Mouse (Mus musculus): ENCODE results near the gene Nipal1. TPM values are rescaled to one million over a fixed set of nuclear protein-coding genes. Genes with fewer than 3 reads are reported as not detected.

Nipal1 gene
- 5.1 TPM for total RNA-seq (2023)

DNA sequence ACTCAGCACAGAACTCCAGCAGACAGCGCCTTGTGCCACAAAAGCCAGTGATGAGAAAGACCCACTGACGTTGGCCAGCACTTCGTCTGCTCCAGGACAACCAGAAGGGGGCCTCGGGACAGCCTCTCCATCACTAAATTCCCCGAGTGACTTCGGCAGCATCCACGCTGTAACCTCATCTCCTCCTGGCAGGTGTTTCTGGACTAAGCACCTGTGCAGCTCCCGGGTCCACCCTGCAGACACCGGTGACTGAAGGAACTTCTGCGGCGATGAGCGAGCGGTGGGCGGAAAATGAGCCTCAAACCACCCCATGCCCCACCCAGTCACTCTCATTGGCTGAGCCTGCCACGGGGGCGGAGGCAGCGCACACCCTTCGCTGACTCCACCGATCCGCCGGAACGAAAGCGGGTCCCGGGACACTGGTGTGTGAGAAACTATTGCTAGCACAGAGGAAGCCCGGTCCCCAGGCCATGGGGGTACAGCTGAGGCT, at the start of gene Nipal1:
TSS of gene Nipal1 (plus strand) at position 378 of the 490 bp plus-strand sequence.

DNA sequence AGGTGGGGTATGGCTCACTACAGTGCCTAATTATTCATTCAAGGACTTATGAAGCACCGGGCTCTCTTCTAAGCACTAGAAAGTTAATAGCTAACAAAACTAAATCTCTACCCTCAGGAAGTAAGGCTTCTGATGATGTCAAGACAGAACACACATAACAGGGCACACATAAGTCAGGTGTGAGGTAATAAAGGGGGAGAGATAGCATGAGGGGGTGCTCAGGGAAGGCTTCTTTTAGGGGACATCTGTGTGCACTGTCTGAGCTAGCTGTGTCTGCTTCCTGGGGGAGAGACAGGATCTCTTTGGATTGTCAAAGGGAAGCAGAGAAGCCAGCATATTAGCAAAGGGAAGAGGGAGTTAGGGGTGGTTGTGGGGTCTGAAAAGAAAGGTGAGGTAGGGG, 3.4 kb upstream of the Nipal1 start, which contains the start of gene Cnga1:
TSS of gene Cnga1 (minus strand) at position 101 of the 400 bp plus-strand sequence.

Other genes with a start within 250 kb of the Nipal1 start
- not detected for gene Corin, start 143.3 kb upstream of the Nipal1 start, total RNA-seq (2023)
- gene Nfxl1, start 88.1 kb upstream of the Nipal1 start, total RNA-seq (2023): 9.3 TPM
- gene Zar1, start 66.5 kb upstream of the Nipal1 start, total RNA-seq (2023): not detected
- gene Gm5868, start 60.2 kb upstream of the Nipal1 start, total RNA-seq (2023): not detected
- gene Cnga1, start 3.5 kb upstream of the Nipal1 start, total RNA-seq (2023): 8.1 TPM
- 190 TPM for gene Txk, start 105.0 kb downstream of the Nipal1 start, total RNA-seq (2023)
- 16.7 TPM for gene Tec, start 220.7 kb downstream of the Nipal1 start, total RNA-seq (2023)

All from CD4-positive naive resting alpha-beta T cell, adult 76 days (primary cell).